Mouse (Mus musculus) hematopoietic stem cell, adult 5-6 weeks (primary cell): Measurements from ENCODE around the gene Kansl2. TPM values are rescaled to one million over a fixed set of nuclear protein-coding genes. Genes with fewer than 3 reads are reported as not detected.

ENCODE experiments used
- ATAC-seq, 2 experiments: fragments of 125-278 bp in 1 of 2; replicated peaks in 1 of 2; 2 replicates each; pipeline ENCODE4 v1.8.0; 2016 to 2017; ENCODE audit warnings: inconsistent platforms in 2 of 2, mild to moderate bottlenecking in 2 of 2, moderate number of reproducible peaks in 2 of 2, low read depth in 1 of 2, moderate TSS enrichment in 1 of 2; ENCODE audit not compliant: low FRiP score in 2 of 2, poor library complexity in 2 of 2, severe bottlenecking in 2 of 2, insufficient read depth in 1 of 2, low TSS enrichment in 1 of 2
- total RNA-seq: library from RNA; stranded (forward); fragments of 172-1452, 232-1000 nt; gene quantifications from 2 replicates; pipeline ENCODE4 v1.2.3, GENCODE M21; 2017

Kansl2 gene
- total RNA-seq, 1 experiment from 2014 or later = 57.8 TPM

DNA sequence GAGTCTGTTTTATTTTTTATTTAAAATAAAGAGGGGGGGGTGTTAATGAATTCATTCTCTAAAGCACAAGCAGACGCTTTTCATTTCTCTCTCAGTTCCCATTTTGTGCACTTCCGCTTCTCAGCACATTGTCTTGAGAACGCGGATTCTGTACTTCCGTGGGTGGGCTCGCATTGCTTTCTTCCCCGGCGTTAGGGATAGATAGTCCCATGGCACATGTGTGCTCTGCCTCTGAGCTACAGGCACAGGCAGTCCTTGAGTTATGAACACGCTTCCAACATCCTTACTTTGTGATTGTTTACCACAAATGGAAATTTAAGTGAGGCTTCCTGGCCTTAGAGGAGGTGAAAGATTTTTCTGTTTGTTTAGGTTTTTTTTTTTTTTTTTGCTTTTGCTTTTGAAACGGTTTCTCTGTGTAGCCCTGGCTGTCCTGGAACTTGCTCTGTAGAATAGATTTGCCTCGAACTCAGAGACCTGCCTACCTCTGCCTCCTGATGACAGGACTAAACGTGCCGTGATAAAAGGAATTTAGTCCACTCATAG lies 22.6 kb downstream of the Kansl2 start:
- peak; percentile 40 to 60; a peak in 3 of 4 replicates for ATAC-seq

DNA sequence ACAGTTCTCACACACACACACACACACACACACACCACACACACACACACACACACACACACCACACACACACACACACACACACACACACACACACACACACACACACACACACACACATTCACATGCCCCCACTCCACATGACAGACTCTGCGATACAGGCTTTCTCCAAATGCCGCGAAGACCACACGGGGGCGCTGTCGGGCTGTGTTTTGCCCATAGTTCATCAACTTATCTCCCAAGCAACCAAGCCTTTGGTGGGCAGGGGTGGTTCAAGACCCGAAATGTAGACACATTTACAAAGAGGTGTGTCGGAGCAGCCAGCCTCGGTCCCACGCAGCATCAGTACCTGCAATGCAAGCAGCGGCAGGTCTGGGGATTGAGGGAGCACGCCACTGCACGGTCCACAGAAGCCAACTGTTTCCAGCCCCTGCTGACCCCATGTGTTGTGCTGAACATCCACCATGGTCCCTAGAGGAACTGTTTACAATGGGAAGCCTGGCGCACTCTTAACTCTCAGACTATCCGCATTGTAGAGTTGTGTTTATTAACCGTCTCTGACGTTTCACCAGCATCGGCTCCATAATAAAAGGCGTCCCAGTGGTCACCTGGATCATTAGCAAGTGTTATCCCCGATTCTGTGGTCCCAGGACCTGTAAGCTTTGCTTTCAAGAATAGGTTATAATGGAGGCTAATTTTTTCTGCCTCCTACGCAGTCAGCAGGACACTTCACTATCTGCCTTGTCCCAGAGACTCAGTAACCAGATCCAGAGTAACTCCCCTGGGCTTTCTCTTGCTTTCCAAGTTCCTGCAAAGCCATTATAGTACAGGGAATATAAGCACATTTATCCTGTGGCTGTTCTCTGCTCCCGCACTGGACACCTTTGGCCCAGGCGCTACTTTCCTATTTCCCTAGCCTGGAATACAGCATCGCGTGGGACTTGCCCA lies 23.4 kb downstream of the Kansl2 start:
- ATAC-seq = peak; percentile 59 to 75

- no peak for ATAC-seq
Observed at GRCm38 (mm10) chr15:98509387-98509786, 24.7 kb downstream of the Kansl2 start.

- no peak for ATAC-seq
Observed at GRCm38 (mm10) chr15:98507321-98507720, 26.7 kb downstream of the Kansl2 start.

GRCm38 (mm10) chr15:98506253-98506957 lies 27.7 kb downstream of the Kansl2 start:
- peak; percentile 61 to 73 for ATAC-seq

GRCm38 (mm10) chr15:98504514-98504913 lies 29.6 kb downstream of the Kansl2 start:
- ATAC-seq = peak; percentile 53 to 64; a peak in 1 of 4 replicates

GRCm38 (mm10) chr15:98503317-98503716 lies 30.7 kb downstream of the Kansl2 start:
- no peak for ATAC-seq

- ATAC-seq = no peak
Observed at GRCm38 (mm10) chr15:98497631-98498030, 36.4 kb downstream of the Kansl2 start.

DNA sequence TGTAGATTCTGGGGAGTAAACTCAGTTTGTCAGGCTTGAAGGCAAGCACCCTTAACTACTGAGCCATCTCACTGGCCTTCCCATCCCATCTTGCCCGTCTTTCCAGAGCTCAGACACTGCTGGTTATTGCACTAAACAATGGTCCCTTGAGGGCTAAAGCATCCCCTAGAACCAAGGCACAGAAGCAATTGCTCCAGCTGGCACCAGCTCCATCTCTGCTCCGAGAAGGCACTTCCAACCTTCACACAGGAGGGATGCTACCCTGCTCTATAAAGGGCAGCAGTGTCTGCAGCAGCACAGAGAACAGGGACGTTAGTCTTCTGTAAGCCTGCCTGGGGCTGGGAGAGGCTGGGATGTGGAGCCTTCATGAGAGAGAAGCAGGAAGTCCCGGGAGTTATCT lies 42.0 kb downstream of the Kansl2 start, which contains the start of gene Olfr279:
Gene Olfr279, plus strand, starts transcription at position 301 of the 400 bp plus-strand sequence.
- no peak for ATAC-seq

- ATAC-seq = no peak
Observed at GRCm38 (mm10) chr15:98491332-98491731, 42.7 kb downstream of the Kansl2 start.

GRCm38 (mm10) chr15:98486433-98487021 lies 47.5 kb downstream of the Kansl2 start:
- no peak for ATAC-seq

- peak; percentile 27 to 66 for ATAC-seq
Observed at GRCm38 (mm10) chr15:98483907-98484886, 49.9 kb downstream of the Kansl2 start.

- no peak for ATAC-seq
Observed at GRCm38 (mm10) chr15:98482701-98483100, 51.4 kb downstream of the Kansl2 start, which contains the start of gene Lalba. Gene Lalba, minus strand, starts transcription at chr15:98482721.

DNA sequence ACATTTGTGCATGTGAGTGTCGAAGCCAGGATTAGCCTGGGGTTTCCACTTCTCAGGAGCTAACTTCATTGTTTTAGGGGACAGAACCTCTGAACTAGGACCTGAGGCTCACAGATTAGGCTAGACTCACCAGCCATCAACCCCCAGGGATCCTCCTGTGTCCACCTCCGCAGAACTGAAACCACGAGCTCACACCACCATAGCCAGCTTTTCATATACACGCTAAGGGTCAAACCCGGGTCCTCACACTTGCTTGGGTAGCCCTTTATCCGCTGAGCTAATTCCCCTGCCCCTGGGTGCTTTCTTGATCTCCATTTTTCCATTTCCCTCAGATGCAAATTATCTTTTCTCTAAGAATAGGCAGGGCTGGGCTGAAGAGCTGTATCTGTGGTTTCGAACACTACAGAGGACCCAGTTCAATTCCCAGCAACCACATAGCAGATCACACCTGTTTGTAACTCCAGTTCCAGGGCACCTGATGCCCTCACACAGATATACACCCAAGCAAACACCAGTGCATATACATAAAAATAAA lies 54.4 kb downstream of the Kansl2 start:
- no peak for ATAC-seq

DNA sequence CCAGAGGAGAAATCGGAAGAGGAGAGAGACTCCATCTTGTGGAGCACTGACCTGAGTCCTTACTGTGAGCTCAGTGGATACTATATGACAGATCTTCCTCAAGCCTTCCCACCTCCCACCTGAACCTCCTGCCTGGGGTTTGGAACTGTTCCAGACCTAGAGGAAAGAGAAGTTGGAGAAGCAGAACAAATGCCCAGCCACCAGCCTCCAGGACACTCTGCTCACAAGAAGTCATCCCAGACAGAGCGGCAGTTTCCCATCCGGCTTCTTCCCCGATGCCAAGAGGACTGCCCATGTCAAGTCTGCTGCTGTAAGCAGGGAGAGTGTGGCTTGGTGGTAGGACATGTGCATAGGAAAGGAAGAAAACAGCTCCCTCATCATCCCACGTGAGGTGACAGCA lies 57.8 kb downstream of the Kansl2 start:
- ATAC-seq = no peak

DNA sequence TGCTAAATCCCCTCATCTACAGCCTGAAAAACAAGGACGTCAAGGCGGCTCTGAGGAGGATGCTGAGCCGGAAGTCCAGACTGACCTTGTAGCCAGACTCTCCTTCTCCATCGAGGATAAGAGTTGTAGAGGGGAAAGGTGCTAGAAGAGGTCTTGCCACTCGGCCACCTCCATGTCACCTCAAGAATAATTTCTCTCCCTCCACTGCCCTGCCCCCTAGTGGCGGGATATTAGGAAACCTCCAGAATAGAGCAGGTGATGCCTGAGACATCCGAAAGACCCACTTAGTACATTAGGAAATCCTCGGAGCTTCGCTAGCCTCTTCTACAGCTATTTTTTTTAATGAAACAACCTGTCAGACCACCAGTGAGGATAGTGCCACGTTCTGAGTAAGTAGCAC lies 58.7 kb downstream of the Kansl2 start:
- ATAC-seq = no peak; a peak in 2 of 4 replicates
